Mouse (Mus musculus): ENCODE results near the gene Olfr305.
"Not testable (repeated sequence)": the region's sequence is repeated elsewhere in the genome, so short reads cannot be mapped to it uniquely, and the experiment has no call there.

Olfr305 gene

DNA sequence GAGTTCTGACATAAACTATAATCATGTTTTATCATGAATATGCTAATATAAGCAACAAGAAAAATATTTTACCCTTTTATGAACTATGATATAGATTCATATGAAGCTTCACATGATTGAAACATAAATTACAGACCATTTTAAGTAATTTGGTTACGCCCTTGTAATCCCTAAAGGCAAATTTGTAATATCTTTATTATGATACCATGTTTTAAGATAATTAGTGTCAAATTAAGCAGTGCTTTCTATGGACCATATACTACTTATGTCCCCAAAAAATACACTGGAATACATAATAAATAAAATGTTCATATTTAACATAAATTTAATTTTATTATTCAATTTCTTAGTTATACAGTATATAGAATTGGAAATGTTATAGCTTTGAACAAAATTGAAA, at the start of gene Olfr305:
TSS of gene Olfr305 (minus strand) at position 101 of the 400 bp plus-strand sequence.
- DNase-seq (ENCODE audit: low read depth, low spot score), result no peak

- no peak for DNase-seq (ENCODE audit: low read depth, low spot score)
Measured at GRCm38 (mm10) chr7:86403546-86403945, 36.8 kb upstream of the Olfr305 start, which contains the start of gene Olfr301. TSS of gene Olfr301 (plus strand) at chr7:86403846.

DNA sequence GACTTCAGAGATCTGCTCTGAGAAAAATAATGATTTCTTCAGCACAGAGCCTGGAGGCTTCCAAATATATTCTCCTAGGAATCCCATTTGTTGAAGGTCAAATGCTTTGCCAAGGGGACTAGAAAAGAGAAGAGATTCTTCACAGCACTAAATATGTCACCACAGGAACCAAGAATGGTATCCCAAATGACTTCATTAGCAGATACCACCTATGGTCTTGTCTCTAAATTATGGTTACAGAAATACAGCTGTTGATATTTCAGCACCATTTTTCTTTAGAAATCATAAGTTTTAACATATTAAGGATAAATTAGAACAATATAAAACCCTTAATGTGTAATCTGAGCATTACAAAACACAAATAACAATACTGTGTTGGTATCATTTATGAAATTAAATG, 31.0 kb upstream of the Olfr305 start, which contains the start of gene Olfr303:
TSS of gene Olfr303 (minus strand) at position 101 of the 400 bp plus-strand sequence.
- no peak for DNase-seq (ENCODE audit: low read depth, low spot score)

DNA sequence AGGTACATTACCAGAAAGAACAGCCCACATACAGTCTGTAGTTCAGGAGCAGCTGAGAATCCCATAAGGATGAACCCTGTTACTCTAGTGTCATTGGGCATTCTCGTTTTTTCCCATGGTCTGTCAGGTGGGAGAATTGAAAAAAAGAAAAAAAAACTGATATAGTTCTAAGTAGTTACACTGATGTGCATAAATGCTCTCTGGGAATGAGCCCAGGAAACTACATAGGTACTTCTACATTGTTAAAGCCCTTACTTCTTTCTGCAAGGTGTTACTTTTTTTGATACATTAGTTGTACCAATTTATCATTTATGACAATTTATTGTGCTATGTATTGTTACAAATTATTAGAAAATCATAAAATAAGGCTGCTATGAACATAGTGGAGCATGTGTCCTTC, 19.8 kb upstream of the Olfr305 start, which contains the start of gene Olfr304:
TSS of gene Olfr304 (minus strand) at position 101 of the 400 bp plus-strand sequence.
- no peak for DNase-seq (ENCODE audit: low read depth, low spot score)

DNA sequence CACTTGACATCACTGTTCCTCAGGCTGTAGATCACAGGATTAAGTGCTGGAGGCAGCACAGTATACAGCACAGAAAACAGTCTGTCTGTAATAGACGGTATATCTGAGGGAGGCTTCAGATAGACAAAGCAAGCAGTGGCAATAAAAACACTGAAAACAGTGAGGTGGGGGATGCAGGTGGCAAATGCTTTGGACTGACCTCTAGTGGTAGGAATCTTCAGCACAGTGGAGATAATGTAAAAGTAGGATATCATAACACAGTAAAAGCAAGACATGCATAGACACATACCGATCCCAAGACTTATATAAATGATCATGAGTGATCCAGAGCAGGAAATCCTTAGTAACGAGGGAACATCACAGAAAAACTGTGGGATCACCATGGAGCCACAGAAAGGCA, 19.0 kb upstream of the Olfr305 start:
- no peak for DNase-seq (ENCODE audit: low read depth, low spot score)

- DNase-seq (ENCODE audit: low read depth, low spot score), result not testable (repeated sequence)
Measured at GRCm38 (mm10) chr7:86346296-86346695, 20.4 kb downstream of the Olfr305 start.

GRCm38 (mm10) chr7:86344253-86344652, 22.5 kb downstream of the Olfr305 start:
- no peak for DNase-seq (ENCODE audit: low read depth, low spot score)

GRCm38 (mm10) chr7:86342881-86343565, 23.7 kb downstream of the Olfr305 start:
- no peak for DNase-seq (ENCODE audit: low read depth, low spot score)

DNA sequence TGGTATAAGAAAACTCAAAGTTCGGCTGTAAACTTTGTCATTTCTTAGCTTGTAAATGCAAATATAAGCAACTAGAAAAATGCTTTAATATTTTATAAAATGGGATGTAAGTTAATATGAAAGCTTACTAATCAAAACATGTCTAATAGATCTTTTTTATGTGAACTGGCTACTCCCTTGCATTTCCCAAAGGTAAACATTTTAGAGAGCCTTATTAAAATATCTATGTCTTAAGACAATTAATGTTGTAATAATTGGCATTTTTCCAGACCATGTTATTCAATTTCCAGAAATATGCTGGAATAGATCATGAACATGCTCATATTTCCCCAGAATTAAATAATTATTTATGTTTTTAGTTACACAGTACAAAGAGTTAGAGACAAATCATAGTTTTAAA, 29.2 kb downstream of the Olfr305 start, which contains the start of gene Olfr307:
TSS of gene Olfr307 (minus strand) at position 101 of the 400 bp plus-strand sequence.
- DNase-seq (ENCODE audit: low read depth, low spot score), result no peak

GRCm38 (mm10) chr7:86325530-86325929, 41.2 kb downstream of the Olfr305 start, which contains the start of gene Olfr308:
TSS of gene Olfr308 (minus strand) at chr7:86325630.
- DNase-seq (ENCODE audit: low read depth, low spot score), result no peak

GRCm38 (mm10) chr7:86321323-86321722, 45.4 kb downstream of the Olfr305 start:
- no peak for DNase-seq (ENCODE audit: low read depth, low spot score)

- DNase-seq (ENCODE audit: low read depth, low spot score), result no peak
Measured at GRCm38 (mm10) chr7:86313608-86314007, 53.1 kb downstream of the Olfr305 start, which contains the start of gene Olfr309. TSS of gene Olfr309 (minus strand) at chr7:86313708.

All from 3T3-L1 (cell line).